Mouse (Mus musculus) urinary bladder, postnatal 10 days (tissue): ENCODE measurements around the gene Slc44a5.

Experiments
- DNase-seq: peaks from one replicate; pipeline ENCODE4 v3.0.0; 2022; ENCODE audit warnings: low spot score

Gene Slc44a5

GRCm38 (mm10) chr3:154171881-154172592 lies 198.8 kb downstream of the Slc44a5 start:
- no peak for DNase-seq

- no peak for DNase-seq
Observed at GRCm38 (mm10) chr3:154172593-154172965, 199.3 kb downstream of the Slc44a5 start.

GRCm38 (mm10) chr3:154173556-154173955 lies 200.3 kb downstream of the Slc44a5 start:
- DNase-seq: no peak

GRCm38 (mm10) chr3:154174031-154174430 lies 200.8 kb downstream of the Slc44a5 start:
- DNase-seq: no peak

- no peak for DNase-seq
Observed at GRCm38 (mm10) chr3:154174766-154175165, 201.5 kb downstream of the Slc44a5 start.

- no peak for DNase-seq
Observed at GRCm38 (mm10) chr3:154177665-154178305, 204.5 kb downstream of the Slc44a5 start.

GRCm38 (mm10) chr3:154179423-154179920 lies 206.2 kb downstream of the Slc44a5 start:
- DNase-seq: no peak

- no peak for DNase-seq
Observed at GRCm38 (mm10) chr3:154182987-154183386, 209.8 kb downstream of the Slc44a5 start.

GRCm38 (mm10) chr3:154183957-154184356 lies 210.7 kb downstream of the Slc44a5 start:
- DNase-seq: no peak

GRCm38 (mm10) chr3:154188668-154189067 lies 215.4 kb downstream of the Slc44a5 start:
- no peak for DNase-seq

- DNase-seq: no peak
Observed at GRCm38 (mm10) chr3:154192328-154193030, 219.2 kb downstream of the Slc44a5 start.

- no peak for DNase-seq
Observed at GRCm38 (mm10) chr3:154193189-154193840, 220.1 kb downstream of the Slc44a5 start.

GRCm38 (mm10) chr3:154200422-154200828 lies 227.2 kb downstream of the Slc44a5 start:
- no peak for DNase-seq

- no peak for DNase-seq
Observed at GRCm38 (mm10) chr3:154201796-154202195, 228.6 kb downstream of the Slc44a5 start.

GRCm38 (mm10) chr3:154202383-154202782 lies 229.1 kb downstream of the Slc44a5 start:
- DNase-seq: no peak

GRCm38 (mm10) chr3:154208479-154208878 lies 235.2 kb downstream of the Slc44a5 start:
- no peak for DNase-seq

GRCm38 (mm10) chr3:154209201-154209754 lies 236.0 kb downstream of the Slc44a5 start:
- no peak for DNase-seq

- no peak for DNase-seq
Observed at GRCm38 (mm10) chr3:154209776-154210430, 236.7 kb downstream of the Slc44a5 start.

GRCm38 (mm10) chr3:154210431-154211055 lies 237.3 kb downstream of the Slc44a5 start:
- DNase-seq: no peak

- no peak for DNase-seq
Observed at GRCm38 (mm10) chr3:154212551-154212950, 239.3 kb downstream of the Slc44a5 start.

- DNase-seq: no peak
Observed at GRCm38 (mm10) chr3:154215309-154215708, 242.1 kb downstream of the Slc44a5 start.
